Comparison of ENCODE assay signal across 9 mouse cellular contexts in the genomic region with DNA sequence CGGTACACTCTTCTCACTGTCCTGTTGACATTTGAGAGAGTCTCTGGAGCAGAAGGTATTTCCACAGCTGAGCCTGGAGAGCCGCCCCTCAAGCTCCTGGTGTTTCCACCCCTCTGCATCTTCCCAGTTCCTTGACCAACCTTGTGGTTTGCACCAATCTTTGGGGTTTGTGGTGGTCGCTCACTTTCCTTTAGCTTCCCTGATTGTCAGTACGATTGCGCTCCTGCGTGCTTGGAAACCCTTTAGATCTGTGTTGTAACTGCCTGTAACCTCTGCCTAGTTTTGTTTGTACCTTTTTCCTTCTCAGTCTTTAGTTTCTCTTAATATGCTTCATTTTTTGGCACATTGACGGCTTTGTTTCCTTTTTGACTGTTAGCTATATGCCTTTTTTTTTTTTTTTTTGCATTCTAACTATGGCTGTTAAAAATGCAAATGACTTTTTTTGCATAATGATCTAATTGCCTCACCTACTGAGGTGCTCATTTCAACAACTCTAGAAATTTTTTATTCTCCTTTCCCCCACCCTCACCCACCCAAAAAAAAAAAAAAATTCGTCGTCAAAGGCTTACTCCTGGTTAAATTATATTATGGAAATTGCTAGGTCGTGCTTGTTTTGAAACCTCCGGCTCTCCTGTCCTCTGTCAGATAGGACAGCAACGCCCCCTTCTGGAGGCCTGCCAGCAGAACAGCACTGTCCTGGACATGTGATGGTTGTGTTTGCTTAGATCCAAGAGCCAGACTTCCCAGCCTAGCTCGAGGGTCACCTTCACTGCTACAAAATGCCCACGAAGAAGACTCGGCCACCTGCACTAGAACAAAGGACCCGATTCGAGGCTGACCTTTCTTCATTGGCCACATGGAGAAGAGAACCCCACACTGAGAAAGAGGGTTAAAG. TPM values are rescaled to one million over a fixed set of nuclear protein-coding genes. Genes with fewer than 3 reads are reported as not detected.
DNase-seq lines count a peak whose midpoint lies in the region; ATAC-seq and TF ChIP-seq lines count a peak whose summit lies in the region.
"Had no signal": no experiment of that assay in that cellular context is flagged by ENCODE, and none has a peak within 500 bp of the region (broad histone marks: within the 10 kb centered on the region; RNA-seq: fewer than 3 reads in every experiment).

No protein-coding gene starts in this region.

- 0 out of 2 replicates have a peak, but pooled peaks cover 6% of the 10 kb centered on the region for H3K9me3 ChIP-seq in G1E (replicated peaks)
- H3K9me3 ChIP-seq in kidney, postnatal 0 days (replicated peaks; ENCODE audit: low read length), result no peaks in the 10 kb centered on the region
- H3K9me3 ChIP-seq: stomach, embryonic 15.5 days had no signal

- no peak overlapping the region for H3K4me3 ChIP-seq in G1E (ENCODE audit: low read depth, low read length)
- no peak overlapping the region for H3K4me3 ChIP-seq in kidney, postnatal 0 days (replicated peaks; ENCODE audit: low read depth, low read length)
- no peak overlapping the region for H3K4me3 ChIP-seq in lung, adult 2 months (replicated peaks; ENCODE audit: extremely low read depth, low read depth, low read length)
- H3K4me3 ChIP-seq: stomach, embryonic 15.5 days had no signal

- no peak for TF ChIP-seq POLR2A in lung, adult 2 months (IDR thresholded peaks at IDR 0.05; ENCODE audit: borderline replicate concordance, extremely low read depth, low read depth, low read length)

- WGBS in kidney, postnatal 0 days, result 46% methylated on average over 17 of the region's 17 CpGs
- WGBS in lung, adult 2 months, result 38% methylated on average over 17 of the region's 17 CpGs

- H3K9ac ChIP-seq in kidney, postnatal 0 days (ENCODE audit: low read depth, low read length), result no peak overlapping the region
- H3K9ac ChIP-seq: stomach, embryonic 15.5 days had no signal

- ATAC-seq in G1E (ENCODE audit: extremely low read depth, insufficient number of reproducible peaks, low FRiP score, poor library complexity, severe bottlenecking), result 0 out of 2 replicates have a peak, but pooled peaks have one; percentile 52
- peak; percentile 71; the same call in 1 of the 2 replicates for ATAC-seq in kidney, postnatal 0 days (replicated peaks; ENCODE audit: low FRiP score, low read depth)

- H3K4me1 ChIP-seq in G1E (ENCODE audit: insufficient read depth, low read depth, low read length), result peaks cover 36% of the 10 kb centered on the region
- H3K4me1 ChIP-seq in kidney, postnatal 0 days (replicated peaks; ENCODE audit: insufficient read depth, low read length), result peaks cover 10% of the 10 kb centered on the region; the same call in 1 of the 2 replicates
- peaks cover 5% of the 10 kb centered on the region for H3K4me1 ChIP-seq in lung, adult 2 months (ENCODE audit: control insufficient read depth, insufficient read depth, low read length)

- H3K4me2 ChIP-seq in kidney, postnatal 0 days (ENCODE audit: low read length), result no peak overlapping the region
- H3K4me2 ChIP-seq: stomach, embryonic 15.5 days had no signal

- peaks cover 4% of the 10 kb centered on the region for H3K27me3 ChIP-seq in G1E (ENCODE audit: insufficient read depth, low read length)
- H3K27me3 ChIP-seq in kidney, postnatal 0 days (ENCODE audit: insufficient read depth, low read length), result no peaks in the 10 kb centered on the region
- H3K27me3 ChIP-seq: stomach, embryonic 15.5 days had no signal

- DNase-seq in 416B (ENCODE audit: low read depth), result peak; percentile 59
- DNase-seq in G1E (ENCODE audit: low spot score), result no peak
- peak; percentile 95 to 97 for DNase-seq in cerebellum, postnatal 10 days
- DNase-seq in gastrocnemius, postnatal 10 days, result peak; percentile 76
- DNase-seq in kidney, postnatal 0 days (ENCODE audit: low spot score), result peak; percentile 70
- peak; percentile 59 for DNase-seq in lung, adult 2 months
- DNase-seq in right cerebral cortex, postnatal 10 days (ENCODE audit: low spot score in 2 of 2), result peak; percentile 70 to 78
- peak; percentile 38 to 72 for DNase-seq in urinary bladder, postnatal 36 days (ENCODE audit: low spot score in 2 of 2)

- H3K27ac ChIP-seq in kidney, postnatal 0 days, result no peak overlapping the region
- H3K27ac ChIP-seq: stomach, embryonic 15.5 days had no signal

- peak; percentile 43 for TF ChIP-seq CTCF in G1E (IDR thresholded peaks at IDR 0.05; ENCODE audit: low read depth, low read length)
- peak; percentile 67 for TF ChIP-seq CTCF in kidney, postnatal 0 days (IDR thresholded peaks at IDR 0.05; ENCODE audit: low read depth)
- peak; percentile 61 for TF ChIP-seq CTCF in lung, adult 2 months (IDR thresholded peaks at IDR 0.05; ENCODE audit: insufficient read depth, low read length)

- no peaks in the 10 kb centered on the region for H3K36me3 ChIP-seq in G1E (replicated peaks)
- no peaks in the 10 kb centered on the region for H3K36me3 ChIP-seq in kidney, postnatal 0 days (ENCODE audit: insufficient read depth, low read length)
- H3K36me3 ChIP-seq: stomach, embryonic 15.5 days had no signal

RNA-seq across cellular contexts. Expression of a gene that starts 57.5 kb away (rescaled TPM):
- total RNA-seq in G1E (2014; fragmentation: Nextera tagmentation), result 97.0 and 98.6 TPM in 2 replicates
- total RNA-seq in G1E (2017), result 66.3 and 76.5 TPM in 2 replicates
- 50.1 and 62.3 TPM in 2 replicates for polyA plus RNA-seq in G1E (2012)
- 10 to 100 TPM; 22.9 to 27.7 TPM for total RNA-seq in gastrocnemius, postnatal 10 days (2021)
- polyA plus RNA-seq in kidney, postnatal 0 days (2015; fragmentation: Nextera tagmentation; extraction: Ambion mirVana), result 42.2 and 48.0 TPM in 2 replicates
- 18.2 and 18.5 TPM in 2 replicates for polyA plus RNA-seq in lung, adult 2 months (2012; rRNA removed)
